Mouse (Mus musculus): ENCODE results near the gene Rasa4. TPM values are rescaled to one million over a fixed set of nuclear protein-coding genes. Genes with fewer than 3 reads are reported as not detected.
"Not testable (repeated sequence)": the region's sequence is repeated elsewhere in the genome, so short reads cannot be mapped to it uniquely, and the experiment has no call there.

Gene Rasa4
- polyA plus RNA-seq, 1 experiment: 4.6 TPM

- H3K4me3 ChIP-seq (ENCODE audit: insufficient read depth, low read depth, low read length); H3K4me1 ChIP-seq (ENCODE audit: control insufficient read depth, insufficient read depth, insufficient read length, low read length); H3K27ac ChIP-seq (replicated peaks; ENCODE audit: low read depth, low read length): not testable (repeated sequence)
Measured at GRCm38 (mm10) chr5:136149134-136149576, 65.4 kb downstream of the Rasa4 start.

- Histone ChIP-seq H3K27ac (replicated peaks; ENCODE audit: low read depth, low read length) (no peak overlapping the region), H3K4me1 (ENCODE audit: control insufficient read depth, insufficient read depth, insufficient read length, low read length) (no peaks in the 10 kb centered on the region), H3K4me3 (ENCODE audit: insufficient read depth, low read depth, low read length) (no peak overlapping the region)
Measured at GRCm38 (mm10) chr5:136152365-136152764, 68.6 kb downstream of the Rasa4 start.

GRCm38 (mm10) chr5:136155399-136155798 lies 71.7 kb downstream of the Rasa4 start:
- H3K27ac ChIP-seq (replicated peaks; ENCODE audit: low read depth, low read length): no peak overlapping the region
- no peaks in the 10 kb centered on the region for H3K4me1 ChIP-seq (ENCODE audit: control insufficient read depth, insufficient read depth, insufficient read length, low read length)
- H3K4me3 ChIP-seq (ENCODE audit: insufficient read depth, low read depth, low read length): no peak overlapping the region

- H3K4me1 ChIP-seq (ENCODE audit: control insufficient read depth, insufficient read depth, insufficient read length, low read length); H3K4me3 ChIP-seq (ENCODE audit: insufficient read depth, low read depth, low read length); H3K27ac ChIP-seq (replicated peaks; ENCODE audit: low read depth, low read length): not testable (repeated sequence)
Measured at GRCm38 (mm10) chr5:136160084-136160483, 76.4 kb downstream of the Rasa4 start.

Other genes starting within 250 kb of the Rasa4 start
- gene Hspb1, start 196.0 kb upstream of the Rasa4 start, polyA plus RNA-seq (2012; ENCODE audit: insufficient read depth, insufficient read length, missing spikeins): 233 and 423 TPM in 2 replicates
- gene Ywhag, start 149.3 kb upstream of the Rasa4 start, polyA plus RNA-seq (2012; ENCODE audit: insufficient read depth, insufficient read length, missing spikeins): 499 and 545 TPM in 2 replicates
- gene Ssc4d, start 109.4 kb upstream of the Rasa4 start, polyA plus RNA-seq (2012; ENCODE audit: insufficient read depth, insufficient read length, missing spikeins): 2.9 and 6.7 TPM in 2 replicates
- gene Zp3, start 103.8 kb upstream of the Rasa4 start, polyA plus RNA-seq (2012; ENCODE audit: insufficient read depth, insufficient read length, missing spikeins): not detected in 2 replicates
- 16.2 and 18.3 TPM in 2 replicates for gene Dtx2, start 89.1 kb upstream of the Rasa4 start, polyA plus RNA-seq (2012; ENCODE audit: insufficient read depth, insufficient read length, missing spikeins)
- not detected in 2 replicates for gene Upk3b, start 45.4 kb upstream of the Rasa4 start, polyA plus RNA-seq (2012; ENCODE audit: insufficient read depth, insufficient read length, missing spikeins)
- not detected in 2 replicates for gene Upk3bl, start 29.4 kb upstream of the Rasa4 start, polyA plus RNA-seq (2012; ENCODE audit: insufficient read depth, insufficient read length, missing spikeins)
- 85.8 and 91.5 TPM in 2 replicates for gene Polr2j, start 32.7 kb downstream of the Rasa4 start, polyA plus RNA-seq (2012; ENCODE audit: insufficient read depth, insufficient read length, missing spikeins)
- gene Lrwd1, start 52.2 kb downstream of the Rasa4 start, polyA plus RNA-seq (2012; ENCODE audit: insufficient read depth, insufficient read length, missing spikeins): 1.9 and 4.2 TPM in 2 replicates
- gene Alkbh4, start 52.2 kb downstream of the Rasa4 start, polyA plus RNA-seq (2012; ENCODE audit: insufficient read depth, insufficient read length, missing spikeins): 3.8 and 4.3 TPM in 2 replicates
- gene Orai2, start 86.8 kb downstream of the Rasa4 start, polyA plus RNA-seq (2012; ENCODE audit: insufficient read depth, insufficient read length, missing spikeins): 0.52 and 1.7 TPM in 2 replicates
- 38.5 and 40.6 TPM in 2 replicates for gene Prkrip1, start 115.0 kb downstream of the Rasa4 start, polyA plus RNA-seq (2012; ENCODE audit: insufficient read depth, insufficient read length, missing spikeins)
- 67.4 and 106 TPM in 2 replicates for gene Sh2b2, start 162.6 kb downstream of the Rasa4 start, polyA plus RNA-seq (2012; ENCODE audit: insufficient read depth, insufficient read length, missing spikeins)